Mouse (Mus musculus) megakaryocyte, embryonic 14.5 days (primary cell): ENCODE results near the gene Slc22a3. TPM values are rescaled to one million over a fixed set of nuclear protein-coding genes. Genes with fewer than 3 reads are reported as not detected.
A peak's percentile ranks its signal among the peaks of the same experiment; 100 is the strongest.

Source experiments
- H3K27me3 ChIP-seq: replicated peaks from 2 replicates; pipeline ENCODE3; 2012; ENCODE audit warnings: inconsistent platforms
- H3K36me3 ChIP-seq: replicated peaks from 2 replicates; pipeline ENCODE3; 2012; ENCODE audit warnings: low read length, inconsistent platforms, mixed read lengths
- H3K4me1 ChIP-seq: 2 replicates; pipeline ENCODE4 v1.6.1; 2012; ENCODE audit warnings: inconsistent platforms
- H3K4me3 ChIP-seq: replicated peaks from 2 replicates; pipeline ENCODE3; 2012; ENCODE audit warnings: moderate library complexity, mild to moderate bottlenecking, inconsistent platforms
- H3K9me3 ChIP-seq: 2 replicates; pipeline ENCODE4 v1.6.1; 2012; ENCODE audit warnings: inconsistent platforms
- FLI1 ChIP-seq: IDR thresholded peaks from 2 replicates; pipeline ENCODE4 v1.6.1; 2012; ENCODE audit warnings: low read length, inconsistent platforms, mixed read lengths
- GATA1 ChIP-seq: IDR thresholded peaks from 3 replicates; pipeline ENCODE4 v1.6.1; 2012; ENCODE audit warnings: mixed read lengths, low read length, inconsistent platforms, borderline replicate concordance
- polyA plus RNA-seq: library from polyadenylated mRNA; stranded (reverse); fragments of >175 nt; gene quantifications from 2 replicates; pipeline ENCODE4 v1.2.3, GENCODE M21; 2012; ENCODE audit warnings: low replicate concordance; ENCODE audit not compliant: insufficient read depth

The Slc22a3 gene
- polyA plus RNA-seq, 1 experiment: 1.0 TPM

DNA sequence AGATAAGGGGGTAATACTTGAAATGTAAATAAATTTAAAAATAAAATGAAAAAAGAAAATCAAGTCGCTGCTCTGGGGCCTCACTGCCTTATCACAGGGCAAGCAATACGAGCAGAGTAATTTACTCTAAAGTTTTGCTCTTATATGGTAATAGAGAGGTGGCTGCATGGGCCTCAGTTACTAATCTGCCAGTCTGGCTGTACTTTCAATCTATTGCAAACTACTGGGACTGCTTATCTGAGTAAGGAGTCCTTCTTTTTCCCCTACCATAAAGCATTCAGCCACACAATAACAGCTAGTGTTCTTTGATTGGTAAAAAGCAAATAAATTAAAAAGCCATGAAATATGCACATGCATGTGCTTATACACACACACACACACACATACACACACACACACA is 125.9 kb downstream of the Slc22a3 start:
- H3K4me1 ChIP-seq: 0 out of 2 replicates have a peak, but pooled peaks cover 6% of the 10 kb centered on the region
- H3K4me3 ChIP-seq: no peak overlapping the region
- H3K36me3 ChIP-seq: no peaks in the 10 kb centered on the region
- peaks cover 1% of the 10 kb centered on the region; the same call in 1 of the 2 replicates for H3K9me3 ChIP-seq
- TF ChIP-seq FLI1 (no peak), GATA1 (no peak)
- peaks cover 66% of the 10 kb centered on the region for H3K27me3 ChIP-seq

GRCm38 (mm10) chr17:12380287-12380686 is 127.2 kb downstream of the Slc22a3 start:
- no peak overlapping the region for H3K4me3 ChIP-seq
- H3K36me3 ChIP-seq: no peaks in the 10 kb centered on the region
- H3K9me3 ChIP-seq: peaks cover 9% of the 10 kb centered on the region
- 0 out of 2 replicates have a peak, but pooled peaks cover 4% of the 10 kb centered on the region for H3K4me1 ChIP-seq
- TF ChIP-seq FLI1 (no peak), GATA1 (no peak)
- H3K27me3 ChIP-seq: peaks cover 66% of the 10 kb centered on the region

GRCm38 (mm10) chr17:12377981-12378705 is 129.4 kb downstream of the Slc22a3 start, which contains the start of gene Plg:
Gene Plg (plus strand): TSS chr17:12378608.
- H3K4me1 ChIP-seq: no peaks in the 10 kb centered on the region
- H3K27me3 ChIP-seq: peaks cover 67% of the 10 kb centered on the region
- H3K36me3 ChIP-seq: no peaks in the 10 kb centered on the region
- peaks cover 15% of the 10 kb centered on the region for H3K9me3 ChIP-seq
- no peak within 1 kb of the TSS for H3K4me3 ChIP-seq
- no peak for TF ChIP-seq FLI1
- no peak for TF ChIP-seq GATA1

DNA sequence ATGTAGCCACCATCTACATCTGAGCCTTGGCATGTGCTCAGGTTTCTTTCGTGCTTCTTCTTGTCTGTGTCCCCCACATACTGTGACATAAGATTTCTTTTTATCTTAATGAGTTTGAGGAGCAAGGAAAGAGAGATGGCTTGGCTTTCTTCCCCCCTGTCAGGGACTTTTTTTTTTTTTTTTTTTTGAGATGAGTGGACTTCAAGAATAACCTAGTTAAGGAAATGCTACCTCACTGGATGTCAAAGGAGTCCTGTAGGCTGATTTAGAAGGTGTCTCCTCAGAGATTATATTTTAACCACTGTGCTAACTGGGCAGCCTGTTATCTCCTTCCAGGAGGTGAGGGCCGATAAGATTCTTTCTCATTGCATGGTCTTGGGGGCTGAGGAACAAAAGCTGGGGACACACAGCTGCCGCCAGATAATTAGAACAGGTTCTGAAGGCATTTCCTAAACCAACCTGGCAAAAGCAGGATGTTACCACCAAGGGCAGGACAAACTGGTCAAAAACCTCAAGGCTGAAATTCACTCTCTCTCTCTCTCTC is 133.8 kb downstream of the Slc22a3 start:
- H3K27me3 ChIP-seq: peaks cover 56% of the 10 kb centered on the region
- TF ChIP-seq FLI1: no peak
- no peak for TF ChIP-seq GATA1
- no peaks in the 10 kb centered on the region for H3K36me3 ChIP-seq
- no peak overlapping the region for H3K4me3 ChIP-seq
- peaks cover 15% of the 10 kb centered on the region for H3K9me3 ChIP-seq
- peaks cover 6% of the 10 kb centered on the region for H3K4me1 ChIP-seq

- Histone ChIP-seq H3K9me3 (peaks cover 15% of the 10 kb centered on the region), H3K27me3 (peaks cover 45% of the 10 kb centered on the region), H3K36me3 (no peaks in the 10 kb centered on the region), H3K4me1 (peaks cover 13% of the 10 kb centered on the region), H3K4me3 (peak overlapping the region; percentile 83)
- TF ChIP-seq FLI1 (no peak), GATA1 (no peak)
These were observed 135.5 kb downstream of the Slc22a3 start for GRCm38 (mm10) chr17:12372021-12372420.

DNA sequence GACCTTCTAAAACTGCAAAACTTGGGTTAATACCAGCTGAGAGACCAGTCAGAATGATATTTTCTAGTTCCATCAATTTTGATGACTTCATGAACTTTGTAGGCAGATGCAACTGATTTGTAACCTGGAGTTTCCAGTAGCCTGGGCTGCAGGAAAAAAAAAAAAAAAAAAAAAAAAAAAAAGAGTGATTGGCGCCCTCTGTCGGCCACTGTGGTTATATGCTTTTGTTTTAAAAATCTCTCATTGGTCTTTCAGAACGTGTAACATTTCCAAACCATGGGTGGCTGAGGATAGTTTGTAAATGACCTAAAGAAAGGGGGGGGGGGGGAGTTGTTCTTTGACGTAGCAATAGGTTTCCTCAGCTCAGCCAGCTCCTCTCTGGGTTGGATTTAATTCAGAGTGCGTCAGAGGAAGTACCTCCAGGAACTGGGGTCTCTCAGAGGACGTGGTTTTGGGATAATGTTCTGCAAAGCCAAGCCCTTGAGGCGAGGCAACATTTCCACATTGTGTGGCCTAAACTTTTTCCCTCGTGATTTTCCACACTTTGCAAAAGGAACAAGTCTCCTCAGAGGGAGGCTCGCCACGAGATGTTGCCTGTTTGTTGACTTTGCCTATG is 136.1 kb downstream of the Slc22a3 start:
- Histone ChIP-seq H3K27me3 (peaks cover 40% of the 10 kb centered on the region), H3K4me3 (peak overlapping the region; percentile 83), H3K4me1 (peaks cover 13% of the 10 kb centered on the region), H3K36me3 (no peaks in the 10 kb centered on the region), H3K9me3 (peaks cover 13% of the 10 kb centered on the region)
- TF ChIP-seq GATA1: no peak
- TF ChIP-seq FLI1: no peak

DNA sequence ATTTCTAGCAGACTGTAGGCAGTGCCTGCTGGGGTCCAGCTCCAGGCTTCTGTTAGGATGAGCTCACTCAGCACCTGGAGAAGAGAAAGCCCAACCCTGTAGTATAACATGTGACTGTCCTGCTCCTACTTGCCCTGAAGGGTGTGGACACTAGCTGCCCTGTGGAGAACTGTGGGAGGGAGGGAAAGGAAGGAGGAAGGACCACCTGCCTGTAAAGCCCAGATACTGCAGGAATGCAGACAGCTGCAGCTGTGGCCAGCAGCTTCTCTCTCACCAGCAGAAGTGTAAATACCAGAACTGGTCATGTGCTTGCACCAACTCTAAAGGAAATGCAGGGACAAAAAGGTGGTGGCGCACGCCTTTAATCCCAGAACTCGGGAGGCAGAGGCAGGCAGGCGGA is 137.2 kb downstream of the Slc22a3 start:
- Histone ChIP-seq H3K27me3 (peaks cover 31% of the 10 kb centered on the region), H3K4me3 (no peak overlapping the region), H3K4me1 (peaks cover 13% of the 10 kb centered on the region), H3K9me3 (peaks cover 6% of the 10 kb centered on the region), H3K36me3 (no peaks in the 10 kb centered on the region)
- TF ChIP-seq FLI1: no peak

GRCm38 (mm10) chr17:12369393-12369792 is 138.1 kb downstream of the Slc22a3 start:
- TF ChIP-seq FLI1: no peak
- TF ChIP-seq GATA1: no peak
- Histone ChIP-seq H3K9me3 (peaks cover 2% of the 10 kb centered on the region; the same call in 1 of the 2 replicates), H3K36me3 (no peaks in the 10 kb centered on the region), H3K4me3 (no peak overlapping the region), H3K27me3 (peaks cover 24% of the 10 kb centered on the region), H3K4me1 (peaks cover 15% of the 10 kb centered on the region)

Other genes starting within 250 kb of the Slc22a3 start
- gene Map3k4, start 188.9 kb downstream of the Slc22a3 start, polyA plus RNA-seq: 4.9 and 34.0 TPM in 2 replicates
- gene Plg, start 129.1 kb downstream of the Slc22a3 start, polyA plus RNA-seq: not detected in 2 replicates
- not detected in 2 replicates for gene Slc22a2, start 76.4 kb upstream of the Slc22a3 start, polyA plus RNA-seq
- gene Slc22a1, start 168.1 kb upstream of the Slc22a3 start, polyA plus RNA-seq: not detected in 2 replicates